Mouse (Mus musculus) MEL (cell line): ENCODE data around the gene Kcna6. TPM values are rescaled to one million over a fixed set of nuclear protein-coding genes. Genes with fewer than 3 reads are reported as not detected.

Experiments used
- DNase-seq: peaks from one replicate; pipeline ENCODE4 v3.0.0; 2011; ENCODE audit warnings: low read depth, low spot score
- H3K27ac ChIP-seq: 2 replicates; pipeline ENCODE4 v1.5.1; 2012; ENCODE audit warnings: low read depth, mild to moderate bottlenecking, control low read depth, low read length, moderate library complexity; ENCODE audit not compliant: control insufficient read depth
- H3K27me3 ChIP-seq, 2 experiments: fragments of 150-350 bp in 1 of 2; sonication (generic) in 1 of 2; 2 replicates each; pipeline ENCODE4 v1.6.1; 2012; ENCODE audit warnings: low read length in 2 of 2, mild to moderate bottlenecking in 2 of 2, improper control_type of control experiment in 1 of 2, moderate library complexity in 1 of 2; ENCODE audit not compliant: insufficient read depth in 2 of 2, control insufficient read depth in 1 of 2
- H3K36me3 ChIP-seq, 2 experiments: 2 replicates each; pipeline ENCODE4 v1.6.1; 2012 to 2014; ENCODE audit warnings: low read length in 2 of 2, improper control_type of control experiment in 1 of 2, inconsistent platforms in 1 of 2, mild to moderate bottlenecking in 1 of 2; ENCODE audit not compliant: insufficient read depth in 2 of 2, control insufficient read depth in 1 of 2
- H3K4me1 ChIP-seq, 2 experiments: fragments of 150-350 bp in 1 of 2; sonication (generic) in 1 of 2; 2 replicates each; pipeline ENCODE4 v1.6.1; 2012; ENCODE audit warnings: low read length in 2 of 2, improper control_type of control experiment in 1 of 2, mild to moderate bottlenecking in 1 of 2; ENCODE audit not compliant: insufficient read depth in 2 of 2, control insufficient read depth in 1 of 2
- H3K4me3 ChIP-seq, 2 experiments: fragments of 150-350 bp in 1 of 2; sonication (generic) in 1 of 2; 2 replicates each; pipeline ENCODE4 v1.5.1; 2012; ENCODE audit warnings: low read depth in 2 of 2, low read length in 2 of 2, mild to moderate bottlenecking in 2 of 2, moderate library complexity in 2 of 2, control low read depth in 1 of 2, improper control_type of control experiment in 1 of 2; ENCODE audit not compliant: control insufficient read depth in 1 of 2, insufficient read depth in 1 of 2
- H3K79me2 ChIP-seq: 2 replicates; pipeline ENCODE4 v1.6.1; 2012; ENCODE audit warnings: mild to moderate bottlenecking, low read length, moderate library complexity; ENCODE audit not compliant: control insufficient read depth, poor library complexity, insufficient read depth
- H3K9ac ChIP-seq: 2 replicates; pipeline ENCODE4 v1.6.1; 2012; ENCODE audit warnings: low read depth, mild to moderate bottlenecking, control low read depth, low read length, moderate library complexity; ENCODE audit not compliant: control insufficient read depth, poor library complexity, severe bottlenecking
- H3K9me3 ChIP-seq: fragments of 150-350 bp; sonication (generic); replicated peaks from 2 replicates; pipeline ENCODE4 v1.6.1; 2012; ENCODE audit warnings: mild to moderate bottlenecking, low read length, improper control_type of control experiment, moderate library complexity; ENCODE audit not compliant: insufficient read depth
- BHLHE40 ChIP-seq: IDR thresholded peaks from 2 replicates; pipeline ENCODE4 v1.6.1; 2012; ENCODE audit warnings: low read depth, mild to moderate bottlenecking, inconsistent platforms, low read length, improper control_type of control experiment, borderline replicate concordance
- CHD1 ChIP-seq: IDR thresholded peaks from 2 replicates; pipeline ENCODE4 v1.6.1; 2012; ENCODE audit warnings: low read depth, mild to moderate bottlenecking, inconsistent platforms, low read length, improper control_type of control experiment
- GATA1 ChIP-seq: IDR thresholded peaks from 2 replicates; pipeline ENCODE4 v1.6.1; 2011; ENCODE audit warnings: low read depth, low read length, improper control_type of control experiment
- HCFC1 ChIP-seq: IDR thresholded peaks from 2 replicates; pipeline ENCODE4 v1.6.1; 2012; ENCODE audit warnings: low read depth, mild to moderate bottlenecking, inconsistent platforms, low read length, improper control_type of control experiment, moderate library complexity
- JUND ChIP-seq: IDR thresholded peaks from 2 replicates; pipeline ENCODE4 v1.6.1; 2011; ENCODE audit warnings: low read depth, mild to moderate bottlenecking, improper control_type of control experiment, low read length
- KAT2A ChIP-seq: conservative IDR thresholded peaks from 2 replicates; pipeline ENCODE4 v1.6.1; 2012; ENCODE audit warnings: low read depth, low read length, improper control_type of control experiment, inconsistent platforms
- MAFK ChIP-seq: IDR thresholded peaks from 2 replicates; pipeline ENCODE4 v1.6.1; 2011; ENCODE audit warnings: low read depth, mild to moderate bottlenecking, low read length, improper control_type of control experiment, borderline replicate concordance
- NELFE ChIP-seq: IDR thresholded peaks from 2 replicates; pipeline ENCODE4 v1.6.1; 2011; ENCODE audit warnings: low read depth, low read length, improper control_type of control experiment
- NRF1 ChIP-seq: IDR thresholded peaks from 2 replicates; pipeline ENCODE4 v1.6.1; 2014; ENCODE audit warnings: low read depth, mild to moderate bottlenecking, inconsistent platforms, low read length, improper control_type of control experiment, moderate library complexity; ENCODE audit not compliant: poor library complexity, insufficient read depth, severe bottlenecking
- POLR2A ChIP-seq, 2 experiments: IDR thresholded peaks; 2 replicates each; pipeline ENCODE4 v1.6.1; 2011 to 2012; ENCODE audit warnings: low read length in 2 of 2, mild to moderate bottlenecking in 2 of 2, control low read depth in 1 of 2, improper control_type of control experiment in 1 of 2, low read depth in 1 of 2, moderate library complexity in 1 of 2; ENCODE audit not compliant: control insufficient read depth in 1 of 2, insufficient read depth in 1 of 2, poor library complexity in 1 of 2
- POLR2AphosphoS2 ChIP-seq: IDR thresholded peaks from 2 replicates; pipeline ENCODE4 v1.6.1; 2011; ENCODE audit warnings: low read length, improper control_type of control experiment
- POLR2AphosphoS5 ChIP-seq: IDR thresholded peaks from 2 replicates; pipeline ENCODE4 v1.6.1; 2012; ENCODE audit warnings: low read depth, borderline replicate concordance, mild to moderate bottlenecking, inconsistent platforms, low read length, moderate library complexity, mixed read lengths
- RCOR1 ChIP-seq: IDR thresholded peaks from 2 replicates; pipeline ENCODE4 v1.6.1; 2012; ENCODE audit warnings: low read depth, mild to moderate bottlenecking, inconsistent platforms, low read length, improper control_type of control experiment
- USF1 ChIP-seq: IDR thresholded peaks from 2 replicates; pipeline ENCODE4 v1.6.1; 2014; ENCODE audit warnings: low read depth, mild to moderate bottlenecking, inconsistent platforms, low read length, improper control_type of control experiment, moderate library complexity
- USF2 ChIP-seq, 2 experiments: IDR thresholded peaks; 2 replicates each; pipeline ENCODE4 v1.6.1; 2011 to 2012; ENCODE audit warnings: improper control_type of control experiment in 2 of 2, low read length in 2 of 2, borderline replicate concordance in 1 of 2, inconsistent platforms in 1 of 2, low read depth in 1 of 2, mild to moderate bottlenecking in 1 of 2; ENCODE audit not compliant: insufficient read depth in 1 of 2
- ZC3H11A ChIP-seq: IDR thresholded peaks from 2 replicates; pipeline ENCODE4 v1.6.1; 2012; ENCODE audit warnings: low read depth, mild to moderate bottlenecking, inconsistent platforms, low read length, improper control_type of control experiment
- ZMIZ1 ChIP-seq: IDR thresholded peaks from 2 replicates; pipeline ENCODE4 v1.6.1; 2012; ENCODE audit warnings: low read depth, mild to moderate bottlenecking, inconsistent platforms, low read length, improper control_type of control experiment, moderate library complexity
- ZNF384 ChIP-seq: IDR thresholded peaks from 2 replicates; pipeline ENCODE4 v1.6.1; 2012; ENCODE audit warnings: low read depth, mild to moderate bottlenecking, inconsistent platforms, low read length, improper control_type of control experiment
- polyA plus RNA-seq, 2 experiments: library from polyadenylated mRNA; stranded (reverse) in 1 of 2; unstranded in 1 of 2; fragments of >175 nt in 1 of 2; fragments of >200 nt in 1 of 2; gene quantifications; 2 replicates each; pipeline versions ENCODE4 v1.2.1 to v1.2.4; 2012; ENCODE audit warnings: low replicate concordance in 2 of 2, low read depth in 1 of 2; ENCODE audit not compliant: insufficient read length in 2 of 2, insufficient read depth in 1 of 2, missing spikeins in 1 of 2
- total RNA-seq: library from RNA; depleted of rRNA; stranded (reverse); fragments of 300-350 nt; gene quantifications from 2 replicates; pipeline ENCODE4 v1.2.3, GENCODE M21; 2012

Kcna6 gene
- total and polyA plus RNA-seq, 3 experiments = not detected

- H3K9me3 ChIP-seq = no peaks in the 10 kb centered on the region
- no peak overlapping the region for H3K9ac ChIP-seq
- H3K27me3 ChIP-seq = no peaks in the 10 kb centered on the region
- no peak for DNase-seq
- no peaks in the 10 kb centered on the region for H3K79me2 ChIP-seq
- H3K4me3 ChIP-seq = no peak overlapping the region
- no peaks in the 10 kb centered on the region for H3K4me1 ChIP-seq
- no peak for TF ChIP-seq USF2 (IDR thresholded peaks at IDR 0.05; ENCODE audit: borderline replicate concordance in 1 of 2, insufficient read depth in 1 of 2, low read depth in 1 of 2, low read length in 2 of 2)
- no peak for TF ChIP-seq KAT2A
- TF ChIP-seq HCFC1 = no peak
- no peak for TF ChIP-seq MAFK
- no peak for TF ChIP-seq ZNF384
- TF ChIP-seq JUND = no peak
- no peak for TF ChIP-seq POLR2AphosphoS5
- no peak for TF ChIP-seq POLR2AphosphoS2
- no peak for TF ChIP-seq POLR2A (IDR thresholded peaks at IDR 0.05; ENCODE audit: control insufficient read depth in 1 of 2, insufficient read depth in 1 of 2, low read depth in 1 of 2, low read length in 2 of 2, poor library complexity in 1 of 2)
- TF ChIP-seq GATA1 = no peak
- no peak overlapping the region for H3K27ac ChIP-seq
- no peaks in the 10 kb centered on the region for H3K36me3 ChIP-seq
Observed at GRCm38 (mm10) chr6:126699995-126700394, 40.5 kb downstream of the Kcna6 start.

- Histone ChIP-seq H3K79me2 (no peaks in the 10 kb centered on the region), H3K9me3 (no peaks in the 10 kb centered on the region), H3K9ac (no peak overlapping the region), H3K36me3 (no peaks in the 10 kb centered on the region), H3K4me1 (no peaks in the 10 kb centered on the region), H3K27me3 (no peaks in the 10 kb centered on the region), H3K27ac (no peak overlapping the region), H3K4me3 (no peak overlapping the region)
- TF ChIP-seq JUND (no peak), CHD1 (no peak), GATA1 (no peak), KAT2A (no peak), NRF1 (no peak), ZC3H11A (no peak), RCOR1 (no peak), ZMIZ1 (no peak), BHLHE40 (no peak), NELFE (no peak), USF1 (no peak)
- DNase-seq = no peak
Observed at GRCm38 (mm10) chr6:126687120-126687519, 53.4 kb downstream of the Kcna6 start.
